Mouse (Mus musculus) liver, postnatal 0 days (tissue): Measurements from ENCODE around the gene 4930404H24Rik.

ENCODE experiments used
- CTCF ChIP-seq: sonication (generic); IDR thresholded peaks from 2 replicates; pipeline ENCODE4 v1.5.1; 2016; ENCODE audit warnings: antibody characterized with exemption, low read depth
- EP300 ChIP-seq: IDR thresholded peaks from 2 replicates; pipeline ENCODE4 v1.6.1; 2016; ENCODE audit warnings: antibody characterized with exemption, low read depth, mild to moderate bottlenecking

- no peak for TF ChIP-seq EP300
- TF ChIP-seq CTCF, result no peak
Measured at GRCm38 (mm10) chr2:153496301-153496700, 3.7 kb downstream of the 4930404H24Rik start.
